Mouse (Mus musculus) left cerebral cortex, adult 11 months (tissue): ENCODE measurements around the gene Lkaaear1.

Experiments
- DNase-seq: peaks from one replicate; pipeline ENCODE4 v3.0.0; 2022; ENCODE audit warnings: low spot score

The Lkaaear1 gene

GRCm38 (mm10) chr2:181698241-181698640, at the start of gene Lkaaear1:
TSS of gene Lkaaear1 (minus strand) at chr2:181698442.
- no peak for DNase-seq

DNA sequence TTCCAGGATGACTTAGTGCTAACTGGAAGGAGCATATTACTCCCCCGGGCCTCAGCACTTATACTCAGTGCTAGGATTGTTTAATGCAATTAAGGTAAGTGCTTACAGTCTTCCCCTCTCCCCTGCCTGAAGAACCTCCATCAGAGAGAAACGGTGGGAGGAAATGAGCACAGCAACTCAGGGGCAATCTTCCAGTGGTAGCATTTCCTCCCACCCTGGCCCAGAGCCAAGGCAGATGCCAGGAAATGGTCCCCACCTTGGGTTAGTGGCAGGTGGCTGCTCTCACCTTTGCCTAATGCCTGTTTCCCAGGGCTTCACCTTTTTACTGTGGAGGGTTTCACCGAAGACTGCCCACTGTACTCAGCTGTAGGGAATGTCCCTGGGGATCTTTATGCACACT, 31.8 kb upstream of the Lkaaear1 start:
- DNase-seq: no peak

- no peak for DNase-seq
These were observed 29.5 kb upstream of the Lkaaear1 start for GRCm38 (mm10) chr2:181727659-181728262.

- DNase-seq: no peak
These were observed 24.0 kb upstream of the Lkaaear1 start for GRCm38 (mm10) chr2:181722213-181722612.

GRCm38 (mm10) chr2:181721200-181721599, 23.0 kb upstream of the Lkaaear1 start:
- no peak for DNase-seq

DNA sequence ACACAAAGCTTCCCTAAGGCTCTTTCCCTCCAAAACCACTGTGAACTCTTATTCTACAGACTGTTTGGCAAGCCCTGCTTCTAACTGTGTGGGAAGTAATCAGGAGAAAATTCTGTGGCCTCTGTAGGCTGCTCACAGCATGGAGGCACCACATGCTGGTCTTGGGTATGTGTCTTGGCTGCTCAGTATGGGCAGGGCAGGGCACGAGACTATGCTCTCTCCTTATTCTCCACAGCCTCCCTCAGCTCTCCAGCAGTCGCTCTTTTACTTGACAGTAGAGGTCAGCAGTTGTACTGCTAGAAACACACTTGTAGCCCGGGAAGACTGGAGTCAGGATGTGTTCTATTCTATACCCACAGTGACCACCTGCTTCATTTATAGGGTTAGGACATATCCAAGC, 21.8 kb upstream of the Lkaaear1 start:
- no peak for DNase-seq

GRCm38 (mm10) chr2:181716991-181717390, 18.7 kb upstream of the Lkaaear1 start:
- DNase-seq: no peak

- no peak for DNase-seq
These were observed 17.1 kb upstream of the Lkaaear1 start for GRCm38 (mm10) chr2:181715382-181715781.

GRCm38 (mm10) chr2:181714903-181715326, 16.7 kb upstream of the Lkaaear1 start, which contains the start of gene Oprl1:
TSS of gene Oprl1 (plus strand) at chr2:181715016.
- peak; percentile 51 for DNase-seq

DNA sequence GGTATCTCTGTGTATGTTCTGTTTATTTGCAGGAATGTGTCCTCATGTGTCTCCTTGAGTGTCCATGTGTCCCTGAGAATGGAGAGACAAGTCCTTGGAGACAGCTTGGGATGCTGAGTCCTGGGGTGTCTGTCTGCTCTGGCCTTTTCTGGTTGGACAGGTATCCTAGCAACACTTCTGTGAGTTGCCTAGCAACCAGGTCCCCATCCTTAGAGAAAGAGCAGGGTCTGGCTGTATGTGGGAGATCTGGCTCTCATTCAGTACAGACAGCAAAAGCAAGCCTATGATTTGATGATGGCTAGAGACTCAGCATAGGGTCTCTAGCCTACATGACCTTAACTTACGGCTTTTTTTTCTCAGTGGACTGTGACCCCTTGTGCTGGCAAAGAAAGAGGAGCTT, 15.5 kb upstream of the Lkaaear1 start:
- DNase-seq: peak; percentile 55

DNA sequence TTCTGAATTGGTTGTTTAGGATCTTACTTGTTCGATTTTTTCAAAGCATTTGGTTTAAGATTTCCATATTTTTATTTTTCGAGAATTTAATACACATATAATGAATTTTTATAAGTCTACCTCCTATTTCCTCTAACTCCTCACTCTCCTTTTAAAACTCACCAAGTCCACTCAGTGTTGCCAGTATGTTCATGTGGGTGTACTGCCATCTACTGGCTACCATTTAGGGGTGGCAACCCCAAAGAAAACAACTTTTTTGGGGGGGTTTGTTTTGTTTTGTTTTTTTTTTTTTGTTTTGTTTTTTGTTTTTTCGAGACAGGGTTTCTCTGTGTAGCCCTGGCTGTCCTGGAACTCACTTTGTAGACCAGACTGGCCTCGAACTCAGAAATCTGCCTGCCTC, 8.4 kb upstream of the Lkaaear1 start:
- no peak for DNase-seq

GRCm38 (mm10) chr2:181696801-181697420, 1.3 kb downstream of the Lkaaear1 start:
- no peak for DNase-seq

GRCm38 (mm10) chr2:181695776-181696175, 2.5 kb downstream of the Lkaaear1 start:
- no peak for DNase-seq

- DNase-seq: no peak
These were observed 3.7 kb downstream of the Lkaaear1 start for GRCm38 (mm10) chr2:181694581-181694980.

GRCm38 (mm10) chr2:181693339-181694280, 4.6 kb downstream of the Lkaaear1 start, which contains the start of gene Rgs19:
TSS of gene Rgs19 (minus strand) at chr2:181693977.
- DNase-seq: peak; percentile 62

GRCm38 (mm10) chr2:181692304-181692703, 5.9 kb downstream of the Lkaaear1 start:
- DNase-seq: no peak

DNA sequence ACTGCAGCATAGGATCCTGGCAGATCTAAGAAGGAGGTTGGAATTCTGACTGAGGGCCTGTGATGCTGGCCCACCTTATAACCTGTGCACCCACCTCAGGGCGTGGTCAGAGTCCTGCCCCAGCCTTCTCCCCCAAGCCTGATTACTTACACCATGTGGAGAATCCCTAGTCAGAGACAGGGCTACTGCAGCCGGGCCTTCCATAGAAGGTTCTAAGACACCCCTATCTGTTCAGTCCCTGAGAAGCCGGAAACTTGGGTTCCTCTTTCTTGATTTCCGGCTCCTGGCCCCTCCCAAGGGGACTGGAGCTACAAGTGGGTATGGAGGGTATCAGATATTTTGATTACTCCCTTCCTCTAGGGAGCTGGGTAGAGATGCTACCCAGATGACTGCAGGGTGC, 6.7 kb downstream of the Lkaaear1 start:
- no peak for DNase-seq

- DNase-seq: no peak
These were observed 7.2 kb downstream of the Lkaaear1 start for GRCm38 (mm10) chr2:181691083-181691482.

DNA sequence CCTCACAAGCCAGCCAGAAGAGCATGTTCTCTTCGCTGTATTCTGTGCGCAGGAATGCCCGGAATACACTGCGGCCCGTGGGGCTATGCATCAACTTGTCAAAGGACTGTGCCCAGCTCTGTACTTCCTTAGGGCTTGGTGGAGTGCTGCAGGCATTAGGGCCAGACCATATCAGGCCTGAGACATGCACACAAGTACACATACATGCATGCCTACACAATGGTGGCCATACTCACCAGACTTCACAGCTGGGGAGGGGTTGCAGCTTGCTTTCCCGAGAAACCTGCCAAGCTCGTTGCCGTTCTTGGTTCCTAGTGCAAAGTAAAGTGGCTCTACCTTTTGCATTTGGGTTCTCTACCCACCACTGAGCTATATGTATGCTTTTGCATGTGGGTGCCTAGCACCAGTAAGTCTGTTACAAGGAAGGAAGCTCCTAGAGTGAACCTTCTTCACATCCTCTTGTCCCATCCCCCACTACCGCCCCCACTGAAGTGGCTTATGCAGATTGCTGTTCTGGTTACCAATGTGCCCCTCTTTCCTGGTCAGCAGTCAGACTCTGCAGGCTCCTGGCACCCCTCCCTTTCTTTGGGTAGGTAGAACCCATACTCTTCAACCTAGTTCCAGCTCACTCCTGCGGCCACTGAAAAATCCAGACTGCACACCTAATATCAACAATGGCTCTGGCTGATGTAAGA, 8.6 kb downstream of the Lkaaear1 start:
- DNase-seq: no peak

- DNase-seq: no peak
These were observed 10.7 kb downstream of the Lkaaear1 start for GRCm38 (mm10) chr2:181687586-181687985.

DNA sequence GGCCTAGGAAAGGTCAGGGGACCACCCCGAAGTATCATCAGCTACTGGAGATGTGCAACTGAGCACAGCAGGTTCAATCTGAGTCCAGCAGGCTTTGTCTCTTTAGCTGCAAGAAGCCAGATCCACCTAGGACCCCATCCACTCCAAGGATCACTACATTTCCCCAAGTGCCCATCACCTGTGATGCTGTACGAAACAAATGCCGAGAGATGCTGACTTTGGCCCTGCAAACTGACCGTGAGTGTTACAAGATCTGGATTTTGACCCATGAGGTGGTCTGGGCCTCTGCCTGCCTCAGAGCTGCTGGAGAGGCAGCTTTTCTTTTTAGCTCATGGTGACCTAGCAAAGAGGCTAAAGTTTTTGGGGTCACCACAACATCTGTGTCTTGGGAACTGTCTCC, 12.6 kb downstream of the Lkaaear1 start:
- no peak for DNase-seq

GRCm38 (mm10) chr2:181684713-181685112, 13.5 kb downstream of the Lkaaear1 start:
- no peak for DNase-seq
